Mouse (Mus musculus) MEL (cell line): ENCODE measurements around the gene Sppl3. TPM values are rescaled to one million over a fixed set of nuclear protein-coding genes. Genes with fewer than 3 reads are reported as not detected.
A peak's percentile ranks its signal among the peaks of the same experiment; 100 is the strongest.

Source experiments
- DNase-seq: peaks from one replicate; pipeline ENCODE4 v3.0.0; 2011; ENCODE audit warnings: low read depth, low spot score
- H3K27ac ChIP-seq: 2 replicates; pipeline ENCODE4 v1.5.1; 2012; ENCODE audit warnings: low read depth, mild to moderate bottlenecking, control low read depth, low read length, moderate library complexity; ENCODE audit not compliant: control insufficient read depth
- H3K27me3 ChIP-seq, 2 experiments: fragments of 150-350 bp in 1 of 2; sonication (generic) in 1 of 2; 2 replicates each; pipeline ENCODE4 v1.6.1; 2012; ENCODE audit warnings: low read length in 2 of 2, mild to moderate bottlenecking in 2 of 2, improper control_type of control experiment in 1 of 2, moderate library complexity in 1 of 2; ENCODE audit not compliant: insufficient read depth in 2 of 2, control insufficient read depth in 1 of 2
- H3K36me3 ChIP-seq, 2 experiments: 2 replicates each; pipeline ENCODE4 v1.6.1; 2012 to 2014; ENCODE audit warnings: low read length in 2 of 2, improper control_type of control experiment in 1 of 2, inconsistent platforms in 1 of 2, mild to moderate bottlenecking in 1 of 2; ENCODE audit not compliant: insufficient read depth in 2 of 2, control insufficient read depth in 1 of 2
- H3K4me1 ChIP-seq, 2 experiments: fragments of 150-350 bp in 1 of 2; sonication (generic) in 1 of 2; 2 replicates each; pipeline ENCODE4 v1.6.1; 2012; ENCODE audit warnings: low read length in 2 of 2, improper control_type of control experiment in 1 of 2, mild to moderate bottlenecking in 1 of 2; ENCODE audit not compliant: insufficient read depth in 2 of 2, control insufficient read depth in 1 of 2
- H3K4me3 ChIP-seq, 2 experiments: fragments of 150-350 bp in 1 of 2; sonication (generic) in 1 of 2; 2 replicates each; pipeline ENCODE4 v1.5.1; 2012; ENCODE audit warnings: low read depth in 2 of 2, low read length in 2 of 2, mild to moderate bottlenecking in 2 of 2, moderate library complexity in 2 of 2, control low read depth in 1 of 2, improper control_type of control experiment in 1 of 2; ENCODE audit not compliant: control insufficient read depth in 1 of 2, insufficient read depth in 1 of 2
- H3K79me2 ChIP-seq: 2 replicates; pipeline ENCODE4 v1.6.1; 2012; ENCODE audit warnings: mild to moderate bottlenecking, low read length, moderate library complexity; ENCODE audit not compliant: control insufficient read depth, poor library complexity, insufficient read depth
- H3K9ac ChIP-seq: 2 replicates; pipeline ENCODE4 v1.6.1; 2012; ENCODE audit warnings: low read depth, mild to moderate bottlenecking, control low read depth, low read length, moderate library complexity; ENCODE audit not compliant: control insufficient read depth, poor library complexity, severe bottlenecking
- H3K9me3 ChIP-seq: fragments of 150-350 bp; sonication (generic); replicated peaks from 2 replicates; pipeline ENCODE4 v1.6.1; 2012; ENCODE audit warnings: mild to moderate bottlenecking, low read length, improper control_type of control experiment, moderate library complexity; ENCODE audit not compliant: insufficient read depth
- BHLHE40 ChIP-seq: IDR thresholded peaks from 2 replicates; pipeline ENCODE4 v1.6.1; 2012; ENCODE audit warnings: low read depth, mild to moderate bottlenecking, inconsistent platforms, low read length, improper control_type of control experiment, borderline replicate concordance
- CHD2 ChIP-seq: IDR thresholded peaks from 2 replicates; pipeline ENCODE4 v1.6.1; 2011; ENCODE audit warnings: low read length, improper control_type of control experiment
- CTCF ChIP-seq, 3 experiments: IDR thresholded peaks in 2 of 3; conservative IDR thresholded peaks in 1 of 3; 2 replicates each; pipeline ENCODE4 v1.5.1; 2011 to 2012; ENCODE audit warnings: low read length in 3 of 3, low read depth in 2 of 3, mild to moderate bottlenecking in 2 of 3, improper control_type of control experiment in 1 of 3, inconsistent platforms in 1 of 3, mixed read lengths in 1 of 3, moderate library complexity in 1 of 3; ENCODE audit not compliant: control insufficient read depth in 1 of 3, insufficient read depth in 1 of 3, poor library complexity in 1 of 3, severe bottlenecking in 1 of 3
- ELF1 ChIP-seq: IDR thresholded peaks from 2 replicates; pipeline ENCODE4 v1.6.1; 2014; ENCODE audit warnings: low read depth, mild to moderate bottlenecking, inconsistent platforms, low read length, improper control_type of control experiment, moderate library complexity
- EP300 ChIP-seq, 2 experiments: IDR thresholded peaks; 2 replicates each; pipeline ENCODE4 v1.6.1; 2011; ENCODE audit warnings: improper control_type of control experiment in 2 of 2, low read length in 2 of 2, low read depth in 1 of 2, mild to moderate bottlenecking in 1 of 2
- ETS1 ChIP-seq: IDR thresholded peaks from 2 replicates; pipeline ENCODE4 v1.6.1; 2012; ENCODE audit warnings: low read depth, mild to moderate bottlenecking, inconsistent platforms, low read length, improper control_type of control experiment, moderate library complexity
- GABPA ChIP-seq: IDR thresholded peaks from 2 replicates; pipeline ENCODE4 v1.6.1; 2012; ENCODE audit warnings: low read depth, mild to moderate bottlenecking, inconsistent platforms, low read length, improper control_type of control experiment, moderate library complexity
- GATA1 ChIP-seq: IDR thresholded peaks from 2 replicates; pipeline ENCODE4 v1.6.1; 2011; ENCODE audit warnings: low read depth, low read length, improper control_type of control experiment
- HCFC1 ChIP-seq: IDR thresholded peaks from 2 replicates; pipeline ENCODE4 v1.6.1; 2012; ENCODE audit warnings: low read depth, mild to moderate bottlenecking, inconsistent platforms, low read length, improper control_type of control experiment, moderate library complexity
- JUND ChIP-seq: IDR thresholded peaks from 2 replicates; pipeline ENCODE4 v1.6.1; 2011; ENCODE audit warnings: low read depth, mild to moderate bottlenecking, improper control_type of control experiment, low read length
- KAT2A ChIP-seq: conservative IDR thresholded peaks from 2 replicates; pipeline ENCODE4 v1.6.1; 2012; ENCODE audit warnings: low read depth, low read length, improper control_type of control experiment, inconsistent platforms
- MAFK ChIP-seq: IDR thresholded peaks from 2 replicates; pipeline ENCODE4 v1.6.1; 2011; ENCODE audit warnings: low read depth, mild to moderate bottlenecking, low read length, improper control_type of control experiment, borderline replicate concordance
- MAX ChIP-seq: IDR thresholded peaks from 2 replicates; pipeline ENCODE4 v1.6.1; 2011; ENCODE audit warnings: low read length, improper control_type of control experiment
- MAZ ChIP-seq: IDR thresholded peaks from 2 replicates; pipeline ENCODE4 v1.6.1; 2012; ENCODE audit warnings: low read depth, mild to moderate bottlenecking, inconsistent platforms, low read length, improper control_type of control experiment
- MEF2A ChIP-seq: IDR thresholded peaks from 2 replicates; pipeline ENCODE4 v1.6.1; 2014; ENCODE audit warnings: low read depth, mild to moderate bottlenecking, inconsistent platforms, low read length, improper control_type of control experiment; ENCODE audit not compliant: poor library complexity, insufficient replicate concordance, severe bottlenecking; ENCODE audit errors: extremely low read depth
- MXI1 ChIP-seq: IDR thresholded peaks from 2 replicates; pipeline ENCODE4 v1.6.1; 2011; ENCODE audit warnings: mild to moderate bottlenecking, low read depth, low read length, improper control_type of control experiment
- MYB ChIP-seq: IDR thresholded peaks from 2 replicates; pipeline ENCODE4 v1.6.1; 2011; ENCODE audit warnings: mild to moderate bottlenecking, low read depth, low read length, improper control_type of control experiment
- MYC ChIP-seq: IDR thresholded peaks from 2 replicates; pipeline ENCODE4 v1.6.1; 2011; ENCODE audit warnings: low read depth, mild to moderate bottlenecking, low read length, improper control_type of control experiment, moderate library complexity
- NELFE ChIP-seq: IDR thresholded peaks from 2 replicates; pipeline ENCODE4 v1.6.1; 2011; ENCODE audit warnings: low read depth, low read length, improper control_type of control experiment
- NRF1 ChIP-seq: IDR thresholded peaks from 2 replicates; pipeline ENCODE4 v1.6.1; 2014; ENCODE audit warnings: low read depth, mild to moderate bottlenecking, inconsistent platforms, low read length, improper control_type of control experiment, moderate library complexity; ENCODE audit not compliant: poor library complexity, insufficient read depth, severe bottlenecking
- POLR2A ChIP-seq, 2 experiments: IDR thresholded peaks; 2 replicates each; pipeline ENCODE4 v1.6.1; 2011 to 2012; ENCODE audit warnings: low read length in 2 of 2, mild to moderate bottlenecking in 2 of 2, control low read depth in 1 of 2, improper control_type of control experiment in 1 of 2, low read depth in 1 of 2, moderate library complexity in 1 of 2; ENCODE audit not compliant: control insufficient read depth in 1 of 2, insufficient read depth in 1 of 2, poor library complexity in 1 of 2
- POLR2AphosphoS2 ChIP-seq: IDR thresholded peaks from 2 replicates; pipeline ENCODE4 v1.6.1; 2011; ENCODE audit warnings: low read length, improper control_type of control experiment
- POLR2AphosphoS5 ChIP-seq: IDR thresholded peaks from 2 replicates; pipeline ENCODE4 v1.6.1; 2012; ENCODE audit warnings: low read depth, borderline replicate concordance, mild to moderate bottlenecking, inconsistent platforms, low read length, moderate library complexity, mixed read lengths
- RAD21 ChIP-seq: IDR thresholded peaks from 2 replicates; pipeline ENCODE4 v1.6.1; 2011; ENCODE audit warnings: mild to moderate bottlenecking, low read depth, low read length, improper control_type of control experiment
- RCOR1 ChIP-seq: IDR thresholded peaks from 2 replicates; pipeline ENCODE4 v1.6.1; 2012; ENCODE audit warnings: low read depth, mild to moderate bottlenecking, inconsistent platforms, low read length, improper control_type of control experiment
- SIN3A ChIP-seq: IDR thresholded peaks from 2 replicates; pipeline ENCODE4 v1.6.1; 2012; ENCODE audit warnings: low read length, improper control_type of control experiment, inconsistent platforms
- SMC3 ChIP-seq: IDR thresholded peaks from 2 replicates; pipeline ENCODE4 v1.6.1; 2011; ENCODE audit warnings: low read depth, low read length, improper control_type of control experiment
- TAL1 ChIP-seq: IDR thresholded peaks from 2 replicates; pipeline ENCODE4 v1.6.1; 2012; ENCODE audit warnings: mild to moderate bottlenecking, inconsistent platforms, low read length, moderate library complexity, mixed read lengths
- TBP ChIP-seq: IDR thresholded peaks from 2 replicates; pipeline ENCODE4 v1.8.0; 2011; ENCODE audit warnings: low read depth, low read length, improper control_type of control experiment
- TCF12 ChIP-seq: IDR thresholded peaks from 2 replicates; pipeline ENCODE4 v1.6.1; 2014; ENCODE audit warnings: low read depth, mild to moderate bottlenecking, inconsistent platforms, low read length, improper control_type of control experiment, moderate library complexity
- UBTF ChIP-seq: IDR thresholded peaks from 2 replicates; pipeline ENCODE4 v1.6.1; 2012; ENCODE audit warnings: low read depth, mild to moderate bottlenecking, inconsistent platforms, low read length, improper control_type of control experiment, moderate library complexity, borderline replicate concordance; ENCODE audit not compliant: insufficient read depth
- USF1 ChIP-seq: IDR thresholded peaks from 2 replicates; pipeline ENCODE4 v1.6.1; 2014; ENCODE audit warnings: low read depth, mild to moderate bottlenecking, inconsistent platforms, low read length, improper control_type of control experiment, moderate library complexity
- ZC3H11A ChIP-seq: IDR thresholded peaks from 2 replicates; pipeline ENCODE4 v1.6.1; 2012; ENCODE audit warnings: low read depth, mild to moderate bottlenecking, inconsistent platforms, low read length, improper control_type of control experiment
- ZKSCAN1 ChIP-seq: IDR thresholded peaks from 2 replicates; pipeline ENCODE4 v1.6.1; 2012; ENCODE audit warnings: low read depth, mild to moderate bottlenecking, inconsistent platforms, low read length, improper control_type of control experiment, moderate library complexity
- ZMIZ1 ChIP-seq: IDR thresholded peaks from 2 replicates; pipeline ENCODE4 v1.6.1; 2012; ENCODE audit warnings: low read depth, mild to moderate bottlenecking, inconsistent platforms, low read length, improper control_type of control experiment, moderate library complexity
- ZNF384 ChIP-seq: IDR thresholded peaks from 2 replicates; pipeline ENCODE4 v1.6.1; 2012; ENCODE audit warnings: low read depth, mild to moderate bottlenecking, inconsistent platforms, low read length, improper control_type of control experiment
- polyA plus RNA-seq, 2 experiments: library from polyadenylated mRNA; stranded (reverse) in 1 of 2; unstranded in 1 of 2; fragments of >175 nt in 1 of 2; fragments of >200 nt in 1 of 2; gene quantifications; 2 replicates each; pipeline versions ENCODE4 v1.2.1 to v1.2.4; 2012; ENCODE audit warnings: low replicate concordance in 2 of 2, low read depth in 1 of 2; ENCODE audit not compliant: insufficient read length in 2 of 2, insufficient read depth in 1 of 2, missing spikeins in 1 of 2
- total RNA-seq: library from RNA; depleted of rRNA; stranded (reverse); fragments of 300-350 nt; gene quantifications from 2 replicates; pipeline ENCODE4 v1.2.3, GENCODE M21; 2012; rRNA removed

Gene Sppl3
- total RNA-seq (25.8 and 29.5 TPM in 2 replicates), polyA plus RNA-seq (10 to 100 TPM in 1 of 2 experiments, not detected in 1; 50.9 TPM)

DNA sequence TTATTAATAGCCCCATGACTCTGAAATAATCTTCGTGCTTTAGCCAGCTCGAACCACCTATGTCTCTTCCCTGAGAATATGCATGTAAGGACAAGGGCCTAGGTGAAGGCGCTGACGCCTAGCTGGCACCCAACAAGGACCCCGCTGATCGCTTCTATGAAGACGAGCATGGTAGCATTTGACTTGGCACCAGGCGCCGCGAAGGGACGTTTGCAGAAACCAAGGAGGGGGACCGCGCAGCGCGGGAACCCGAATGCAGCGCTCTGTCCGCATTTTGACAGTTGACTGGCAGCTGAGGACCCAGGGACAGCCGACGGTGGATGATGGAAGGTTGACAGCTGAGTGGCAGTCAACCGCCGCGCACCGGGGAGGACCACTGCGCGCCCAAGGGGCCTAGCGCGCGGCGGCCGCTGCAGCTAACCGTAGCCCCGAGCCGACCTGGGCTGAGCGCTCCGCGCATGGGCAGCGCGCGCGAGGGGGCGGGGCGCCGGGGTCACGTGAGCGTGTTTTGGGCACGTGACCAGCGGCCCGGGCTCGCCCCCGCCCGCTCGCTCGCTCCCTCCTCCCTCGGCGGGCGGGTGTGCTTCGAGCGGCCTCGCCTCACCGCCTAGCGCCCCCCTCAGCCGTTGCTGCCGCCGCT, at the start of gene Sppl3:
Gene Sppl3 (plus strand): TSS at position 561 of the 640 bp plus-strand sequence.
- H3K27me3 ChIP-seq: no peaks in the 10 kb centered on the region
- peaks cover 16 to 40% of the 10 kb centered on the region in 2 experiments for H3K4me1 ChIP-seq
- H3K36me3 ChIP-seq: peaks cover 0 to 43% of the 10 kb centered on the region in 2 experiments; a peak in 2 of 4 replicates
- DNase-seq: peak; percentile 93
- H3K79me2 ChIP-seq: peaks cover 42% of the 10 kb centered on the region
- H3K9ac ChIP-seq: peak within 1 kb of the TSS; percentile 96
- peak within 1 kb of the TSS; percentile 69 for H3K27ac ChIP-seq
- peak within 1 kb of the TSS; percentile 84 to 85 for H3K4me3 ChIP-seq
- no peaks in the 10 kb centered on the region for H3K9me3 ChIP-seq
- no peak for TF ChIP-seq ZNF384
- TF ChIP-seq MAFK: no peak
- peak; percentile 98 for TF ChIP-seq MAX
- TF ChIP-seq TAL1: no peak
- peak; percentile 67; the same call in 1 of the 2 replicates for TF ChIP-seq MYB
- TF ChIP-seq POLR2A (IDR thresholded peaks at IDR 0.05; ENCODE audit: control insufficient read depth in 1 of 2, insufficient read depth in 1 of 2, low read depth in 1 of 2, low read length in 2 of 2, poor library complexity in 1 of 2): peak; percentile 89 to 95
- TF ChIP-seq HCFC1: peak; percentile 72; the same call in 1 of the 2 replicates
- no peak for TF ChIP-seq ZKSCAN1
- peak; percentile 93 for TF ChIP-seq NELFE
- TF ChIP-seq GATA1: no peak
- TF ChIP-seq CHD2: no peak
- peak; percentile 82 for TF ChIP-seq MXI1
- peak; percentile 81; the same call in 1 of the 2 replicates for TF ChIP-seq POLR2AphosphoS2
- TF ChIP-seq MYC: no peak
- TF ChIP-seq SMC3: no peak
- TF ChIP-seq POLR2AphosphoS5: no peak
- TF ChIP-seq JUND: no peak
- 0 out of 4 replicates have a peak, but pooled peaks of 1 of the 2 experiments have one; percentile 6 for TF ChIP-seq EP300 (IDR thresholded peaks at IDR 0.05; ENCODE audit: low read depth in 1 of 2, low read length in 2 of 2)
- TF ChIP-seq NRF1: peak; percentile 93
- peak; percentile 75 for TF ChIP-seq TCF12
- TF ChIP-seq ETS1: peak; percentile 30
- TF ChIP-seq UBTF: no peak
- TF ChIP-seq GABPA: no peak
- TF ChIP-seq CTCF (IDR thresholded peaks at IDR 0.05 in 2 of 3, conservative IDR thresholded peaks at IDR 0.05 in 1 of 3; ENCODE audit: control insufficient read depth in 1 of 3, insufficient read depth in 1 of 3, low read depth in 2 of 3, low read length in 3 of 3, poor library complexity in 1 of 3, severe bottlenecking in 1 of 3): peak in 1 of 3 experiments; percentile 24; a peak in 1 of 6 replicates
- TF ChIP-seq ZC3H11A: no peak
- no peak for TF ChIP-seq RCOR1
- peak; percentile 60; the same call in 1 of the 2 replicates for TF ChIP-seq TBP
- TF ChIP-seq MAZ: peak; percentile 96
- peak; percentile 97 for TF ChIP-seq BHLHE40
- TF ChIP-seq ELF1: 0 out of 2 replicates have a peak, but pooled peaks have one; percentile 30
- TF ChIP-seq KAT2A: no peak; the same call in 1 of the 2 replicates
- no peak for TF ChIP-seq RAD21
- TF ChIP-seq USF1: peak; percentile 98
- no peak for TF ChIP-seq MEF2A
- TF ChIP-seq ZMIZ1: peak; percentile 89
- TF ChIP-seq SIN3A: peak; percentile 80
